Mouse (Mus musculus): ENCODE results near the gene Cidec. TPM values are rescaled to one million over a fixed set of nuclear protein-coding genes. Genes with fewer than 3 reads are reported as not detected.
A peak's percentile ranks its signal among the peaks of the same experiment; 100 is the strongest.

The Cidec gene
- polyA plus RNA-seq (2015; fragmentation: Nextera tagmentation; extraction: Ambion mirVana): not detected in 2 replicates

DNA sequence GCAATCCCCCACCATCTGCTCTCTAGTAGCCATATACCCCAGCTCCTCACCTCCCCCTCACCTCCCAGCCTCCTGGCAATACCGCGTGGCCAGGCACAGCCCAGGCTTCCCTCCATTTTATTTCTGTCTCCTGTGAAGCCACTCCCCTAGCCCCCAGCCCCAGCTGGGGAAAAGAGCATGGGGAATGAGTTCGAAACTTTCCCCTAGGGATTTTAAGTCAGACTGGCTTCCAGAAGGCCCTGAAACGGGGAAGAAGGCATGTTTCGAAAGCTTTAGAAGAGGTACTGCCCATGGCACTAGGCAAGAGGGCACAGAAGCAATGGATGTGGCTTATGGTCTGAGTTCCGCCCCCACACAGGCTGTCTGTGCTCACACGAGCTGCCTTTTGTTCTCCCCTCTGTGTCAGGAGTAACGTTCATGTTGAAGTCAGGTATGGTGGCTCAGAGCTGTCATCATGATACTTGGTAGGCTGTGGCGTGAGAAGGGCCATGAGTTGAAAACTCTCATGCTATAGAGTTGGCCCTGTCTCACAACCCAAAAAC lies at the start of gene Cidec:
Gene Cidec, minus strand, starts transcription at position 97 of the 542 bp plus-strand sequence.
- H3K27ac ChIP-seq: no peak within 1 kb of the TSS
- no peak within 1 kb of the TSS for H3K9ac ChIP-seq
- no peaks in the 10 kb centered on the region; the same call in 1 of the 2 replicates for H3K27me3 ChIP-seq
- no peak within 1 kb of the TSS for H3K4me2 ChIP-seq
- no peak for ATAC-seq (ENCODE audit: low FRiP score)
- no peak within 1 kb of the TSS for H3K4me3 ChIP-seq
- no peaks in the 10 kb centered on the region for H3K4me1 ChIP-seq (replicated peaks)
- no peaks in the 10 kb centered on the region for H3K36me3 ChIP-seq
- H3K9me3 ChIP-seq: no peaks in the 10 kb centered on the region
- 78% methylated on average over 9 of the region's 9 CpGs for WGBS

DNA sequence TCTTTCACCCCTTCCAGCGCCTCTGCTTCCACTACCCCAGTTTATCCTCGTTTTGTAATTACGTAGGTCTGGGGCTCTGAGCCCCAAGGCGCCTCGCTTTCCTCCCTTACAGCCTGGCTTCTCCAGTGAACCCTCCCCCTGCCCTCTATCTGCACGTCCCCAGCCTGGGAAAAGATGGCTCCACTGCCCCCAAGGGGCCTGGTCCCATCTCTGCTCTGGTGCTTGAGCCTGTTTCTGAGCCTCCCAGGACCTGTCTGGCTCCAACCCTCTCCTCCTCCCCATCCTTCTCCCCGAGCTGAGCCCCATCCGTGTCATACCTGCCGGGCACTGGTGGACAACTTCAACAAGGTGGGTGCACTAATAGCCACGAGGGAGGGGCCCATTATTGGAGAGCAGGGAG lies 48.2 kb upstream of the Cidec start:
- Histone ChIP-seq H3K36me3 (peaks cover 12% of the 10 kb centered on the region), H3K9me3 (no peaks in the 10 kb centered on the region), H3K9ac (peak overlapping the region; percentile 89), H3K4me2 (peak overlapping the region; percentile 91), H3K27ac (peak overlapping the region; percentile 89), H3K4me3 (peak overlapping the region; percentile 56), H3K27me3 (peaks cover 7% of the 10 kb centered on the region; the same call in 1 of the 2 replicates), H3K4me1 (replicated peaks) (peaks cover 50% of the 10 kb centered on the region)
- peak; percentile 62 for ATAC-seq (ENCODE audit: low FRiP score)
- 15% methylated on average over 10 of the region's 10 CpGs for WGBS

- ATAC-seq (ENCODE audit: low FRiP score): peak; percentile 95
- Histone ChIP-seq H3K27ac (peak within 1 kb of the TSS; percentile 89), H3K36me3 (peaks cover 6% of the 10 kb centered on the region), H3K4me1 (replicated peaks) (peaks cover 50% of the 10 kb centered on the region), H3K4me2 (peak within 1 kb of the TSS; percentile 91), H3K9ac (peak within 1 kb of the TSS; percentile 89), H3K9me3 (no peaks in the 10 kb centered on the region), H3K4me3 (peak within 1 kb of the TSS; percentile 56), H3K27me3 (peaks cover 7% of the 10 kb centered on the region; the same call in 1 of the 2 replicates)
- WGBS: under 1% methylated on average over 26 of the region's 26 CpGs
Observed at GRCm38 (mm10) chr6:113483100-113483615, 47.6 kb upstream of the Cidec start, which contains the start of gene Creld1. Creld1 (plus strand) TSS chr6:113483297.

DNA sequence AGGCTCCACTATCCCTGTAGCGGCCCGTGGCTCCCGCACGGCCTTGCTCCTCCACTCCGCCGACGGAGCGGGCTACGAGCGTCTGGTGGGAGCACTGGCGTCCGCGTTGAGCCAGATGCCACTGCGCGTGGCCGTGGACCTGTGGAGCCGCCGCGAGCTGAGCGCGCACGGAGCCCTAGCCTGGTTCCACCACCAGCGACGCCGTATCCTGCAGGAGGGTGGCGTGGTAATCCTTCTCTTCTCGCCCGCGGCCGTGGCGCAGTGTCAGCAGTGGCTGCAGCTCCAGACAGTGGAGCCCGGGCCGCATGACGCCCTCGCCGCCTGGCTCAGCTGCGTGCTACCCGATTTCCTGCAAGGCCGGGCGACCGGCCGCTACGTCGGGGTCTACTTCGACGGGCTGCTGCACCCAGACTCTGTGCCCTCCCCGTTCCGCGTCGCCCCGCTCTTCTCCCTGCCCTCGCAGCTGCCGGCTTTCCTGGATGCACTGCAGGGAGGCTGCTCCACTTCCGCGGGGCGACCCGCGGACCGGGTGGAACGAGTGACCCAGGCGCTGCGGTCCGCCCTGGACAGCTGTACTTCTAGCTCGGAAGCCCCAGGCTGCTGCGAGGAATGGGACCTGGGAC lies 47.0 kb upstream of the Cidec start:
- Histone ChIP-seq H3K27me3 (peaks cover 7% of the 10 kb centered on the region; the same call in 1 of the 2 replicates), H3K27ac (peak overlapping the region; percentile 89), H3K9me3 (no peaks in the 10 kb centered on the region), H3K4me2 (peak overlapping the region; percentile 91), H3K4me1 (replicated peaks) (peaks cover 50% of the 10 kb centered on the region), H3K36me3 (peaks cover under 1% of the 10 kb centered on the region), H3K9ac (peak overlapping the region; percentile 89), H3K4me3 (peak overlapping the region; percentile 56)
- WGBS: under 1% methylated on average over 61 of the region's 65 CpGs
- ATAC-seq (ENCODE audit: low FRiP score): peak; percentile 58

- peaks cover 36% of the 10 kb centered on the region for H3K4me1 ChIP-seq (replicated peaks)
- H3K4me3 ChIP-seq: no peak overlapping the region
- no peaks in the 10 kb centered on the region for H3K9me3 ChIP-seq
- no peak overlapping the region for H3K27ac ChIP-seq
- 70% methylated on average over 18 of the region's 18 CpGs for WGBS
- no peak overlapping the region for H3K9ac ChIP-seq
- H3K4me2 ChIP-seq: no peak overlapping the region
- ATAC-seq (ENCODE audit: low FRiP score): no peak
- H3K27me3 ChIP-seq: peaks cover 11% of the 10 kb centered on the region
- H3K36me3 ChIP-seq: no peaks in the 10 kb centered on the region
Observed at GRCm38 (mm10) chr6:113480555-113481373, 45.2 kb upstream of the Cidec start.

DNA sequence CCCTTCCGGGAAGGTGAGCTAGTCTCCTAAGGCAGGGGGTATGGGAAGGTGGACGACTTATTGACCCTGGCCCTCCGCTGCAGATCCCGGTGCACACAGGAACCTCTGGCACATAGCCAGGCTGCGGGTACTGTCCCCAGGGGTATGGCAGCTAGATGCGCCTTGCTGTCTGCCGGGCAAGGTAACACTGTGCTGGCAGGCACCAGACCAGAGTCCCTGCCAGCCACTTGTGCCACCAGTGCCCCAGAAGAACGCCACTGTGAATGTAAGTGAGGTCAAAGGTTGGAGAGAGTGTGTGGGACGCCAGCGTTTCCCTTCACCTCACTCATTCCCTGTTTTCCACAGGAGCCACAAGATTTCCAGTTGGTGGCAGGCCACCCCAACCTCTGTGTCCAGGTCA lies 43.3 kb upstream of the Cidec start:
- H3K9me3 ChIP-seq: no peaks in the 10 kb centered on the region
- peaks cover 13% of the 10 kb centered on the region for H3K27me3 ChIP-seq
- WGBS: 81% methylated on average over 10 of the region's 10 CpGs
- no peaks in the 10 kb centered on the region for H3K36me3 ChIP-seq
- peaks cover 17% of the 10 kb centered on the region for H3K4me1 ChIP-seq (replicated peaks)
- no peak for ATAC-seq (ENCODE audit: low FRiP score)
- H3K4me3 ChIP-seq: no peak overlapping the region
- H3K27ac ChIP-seq: no peak overlapping the region
- no peak overlapping the region for H3K9ac ChIP-seq
- H3K4me2 ChIP-seq: no peak overlapping the region

- Histone ChIP-seq H3K27ac (no peak overlapping the region), H3K4me2 (no peak overlapping the region), H3K27me3 (peaks cover 16% of the 10 kb centered on the region), H3K4me1 (replicated peaks) (peaks cover 8% of the 10 kb centered on the region), H3K4me3 (no peak overlapping the region), H3K36me3 (no peaks in the 10 kb centered on the region), H3K9me3 (no peaks in the 10 kb centered on the region), H3K9ac (no peak overlapping the region)
- WGBS: 31% methylated on average over 7 of the region's 7 CpGs
- no peak for ATAC-seq (ENCODE audit: low FRiP score)
Observed at GRCm38 (mm10) chr6:113477353-113477752, 41.8 kb upstream of the Cidec start.

GRCm38 (mm10) chr6:113473715-113474114 lies 38.2 kb upstream of the Cidec start:
- H3K9me3 ChIP-seq: no peaks in the 10 kb centered on the region
- no peak for ATAC-seq (ENCODE audit: low FRiP score)
- H3K27me3 ChIP-seq: peaks cover 44% of the 10 kb centered on the region
- peaks cover 21% of the 10 kb centered on the region for H3K4me1 ChIP-seq (replicated peaks)
- no peak overlapping the region for H3K27ac ChIP-seq
- H3K9ac ChIP-seq: no peak overlapping the region
- H3K36me3 ChIP-seq: no peaks in the 10 kb centered on the region
- H3K4me3 ChIP-seq: no peak overlapping the region
- WGBS: 91% methylated on average over 6 of the region's 6 CpGs
- H3K4me2 ChIP-seq: no peak overlapping the region

GRCm38 (mm10) chr6:113473246-113473645 lies 37.7 kb upstream of the Cidec start:
- no peak overlapping the region for H3K27ac ChIP-seq
- H3K4me1 ChIP-seq (replicated peaks): peaks cover 21% of the 10 kb centered on the region
- H3K27me3 ChIP-seq: peaks cover 49% of the 10 kb centered on the region
- 82% methylated on average over 2 of the region's 2 CpGs for WGBS
- H3K36me3 ChIP-seq: no peaks in the 10 kb centered on the region
- H3K4me2 ChIP-seq: no peak overlapping the region
- no peak overlapping the region for H3K4me3 ChIP-seq
- no peak overlapping the region for H3K9ac ChIP-seq
- ATAC-seq (ENCODE audit: low FRiP score): no peak
- H3K9me3 ChIP-seq: no peaks in the 10 kb centered on the region

- Histone ChIP-seq H3K9me3 (no peaks in the 10 kb centered on the region), H3K4me1 (replicated peaks) (peaks cover 21% of the 10 kb centered on the region), H3K27me3 (peaks cover 53% of the 10 kb centered on the region), H3K4me3 (no peak overlapping the region), H3K36me3 (no peaks in the 10 kb centered on the region), H3K27ac (no peak overlapping the region), H3K4me2 (no peak overlapping the region), H3K9ac (peak overlapping the region; percentile 13; the same call in 1 of the 2 replicates)
- 63% methylated on average over 10 of the region's 10 CpGs for WGBS
- ATAC-seq (ENCODE audit: low FRiP score): no peak
Observed at GRCm38 (mm10) chr6:113472061-113472460, 36.5 kb upstream of the Cidec start.

- Histone ChIP-seq H3K9me3 (no peaks in the 10 kb centered on the region), H3K4me1 (replicated peaks) (peaks cover 21% of the 10 kb centered on the region), H3K9ac (peak within 1 kb of the TSS; percentile 43), H3K4me3 (no peak within 1 kb of the TSS), H3K27ac (no peak within 1 kb of the TSS), H3K27me3 (peaks cover 53% of the 10 kb centered on the region), H3K36me3 (no peaks in the 10 kb centered on the region), H3K4me2 (0 out of 2 replicates have a peak within 1 kb of the TSS, but pooled peaks have one; percentile 19)
- WGBS: 24% methylated on average over 12 of the region's 12 CpGs
- no peak for ATAC-seq (ENCODE audit: low FRiP score)
Observed at GRCm38 (mm10) chr6:113471297-113471936, 35.9 kb upstream of the Cidec start, which contains the start of gene Il17rc. Il17rc (plus strand) TSS chr6:113471427.

All from hindbrain, embryonic 13.5 days (tissue).